Mouse (Mus musculus) kidney, adult 18-20 months (tissue): ENCODE results near the gene Cd68.

Experiments used
- DNase-seq: peaks from one replicate; pipeline ENCODE4 v3.0.0; 2021

Cd68 gene

DNA sequence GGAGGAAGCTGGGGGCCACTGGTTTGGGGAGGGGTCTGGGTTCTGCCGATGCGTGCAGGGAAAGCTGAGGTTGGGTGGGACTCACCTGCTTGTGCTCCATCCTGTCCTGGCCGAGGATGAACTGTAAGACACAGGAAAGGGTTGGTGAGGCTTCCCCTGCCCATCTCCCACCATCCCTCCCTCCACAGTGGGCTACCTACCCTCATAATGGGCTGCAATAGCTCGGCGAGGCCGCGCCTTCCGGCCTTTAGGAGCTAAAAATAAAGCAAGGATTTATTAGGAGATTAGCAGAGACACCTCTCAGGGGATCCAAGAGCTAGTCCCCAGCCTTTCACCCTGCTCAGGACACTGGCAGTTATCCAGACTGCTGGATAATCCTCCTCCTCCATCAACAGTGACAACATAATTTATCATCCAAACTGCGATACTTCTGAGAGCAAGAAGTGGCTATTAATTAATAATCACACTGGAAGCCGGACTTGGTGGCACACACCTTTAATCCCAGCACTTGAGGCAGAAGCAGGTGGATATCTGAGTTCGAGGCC lies 27.5 kb upstream of the Cd68 start:
- DNase-seq, result peak; percentile 14

DNA sequence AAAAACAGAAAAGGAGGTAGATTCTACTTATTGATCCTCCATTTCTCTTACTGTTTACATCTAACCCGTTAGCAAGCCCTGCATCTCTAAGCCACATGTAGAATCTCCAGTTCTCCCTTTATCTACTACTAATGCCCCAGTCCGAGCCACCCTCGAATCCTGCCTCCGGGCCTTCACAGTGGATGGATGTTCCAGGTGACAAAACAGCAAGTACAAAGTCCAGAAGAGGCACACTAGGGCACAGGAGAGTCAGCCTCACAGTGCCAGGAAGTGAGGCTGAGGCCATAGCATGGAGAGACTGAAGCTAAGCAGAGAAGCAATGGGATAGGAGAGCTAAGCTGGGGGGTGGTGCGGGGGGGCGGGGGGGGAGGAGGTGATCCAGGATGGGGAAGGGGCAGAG lies 26.9 kb upstream of the Cd68 start:
- peak; percentile 64 for DNase-seq

DNA sequence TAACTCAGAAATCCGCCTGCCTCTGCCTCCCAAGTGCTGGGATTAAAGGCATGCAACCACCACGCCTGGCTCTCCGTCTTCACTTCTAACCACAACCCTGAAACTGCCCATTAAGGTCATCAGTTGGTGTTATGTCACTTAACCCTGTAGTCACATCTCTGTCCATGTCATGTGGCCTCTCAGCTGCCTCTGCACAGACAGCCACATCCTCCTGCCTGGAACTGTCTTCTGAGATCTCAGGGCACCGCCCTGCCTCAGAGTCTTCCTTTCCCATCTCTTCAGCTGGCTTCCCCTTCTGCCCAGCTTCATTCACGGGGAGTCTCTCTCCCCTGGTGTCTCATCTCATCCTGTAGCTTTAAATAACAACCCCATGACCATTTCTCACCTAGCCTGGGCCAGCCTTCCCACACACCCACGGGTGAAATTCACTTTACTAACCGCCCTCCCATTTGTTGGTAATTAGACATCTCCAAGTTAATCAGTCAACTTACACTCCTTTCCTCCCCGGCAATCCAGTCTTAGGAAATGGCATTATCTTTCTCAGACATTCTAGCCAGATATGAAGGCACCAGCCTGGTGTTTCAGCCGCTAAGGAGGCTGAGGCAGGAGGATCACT lies 26.4 kb upstream of the Cd68 start:
- DNase-seq, result peak; percentile 40

DNA sequence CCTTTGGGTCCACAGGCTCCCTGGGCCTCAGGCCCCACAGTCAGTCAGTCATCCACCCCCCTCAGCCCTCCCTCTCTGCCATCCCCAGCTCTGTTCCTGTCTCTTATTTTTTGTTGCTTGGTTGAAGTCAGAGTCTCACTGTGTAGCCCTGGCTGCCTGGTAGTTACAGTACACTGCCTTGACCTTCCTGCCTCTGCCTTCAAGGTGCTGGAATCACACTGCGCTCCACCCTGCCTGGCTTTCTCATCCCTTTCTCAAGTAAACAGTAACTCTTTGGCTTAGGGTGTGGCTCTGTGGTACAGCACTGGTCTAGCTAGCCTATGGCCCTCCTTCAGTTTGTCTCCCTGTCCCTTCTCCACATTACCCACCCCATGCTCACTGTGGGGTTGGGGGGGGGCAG lies 23.9 kb upstream of the Cd68 start:
- peak; percentile 29 for DNase-seq

DNA sequence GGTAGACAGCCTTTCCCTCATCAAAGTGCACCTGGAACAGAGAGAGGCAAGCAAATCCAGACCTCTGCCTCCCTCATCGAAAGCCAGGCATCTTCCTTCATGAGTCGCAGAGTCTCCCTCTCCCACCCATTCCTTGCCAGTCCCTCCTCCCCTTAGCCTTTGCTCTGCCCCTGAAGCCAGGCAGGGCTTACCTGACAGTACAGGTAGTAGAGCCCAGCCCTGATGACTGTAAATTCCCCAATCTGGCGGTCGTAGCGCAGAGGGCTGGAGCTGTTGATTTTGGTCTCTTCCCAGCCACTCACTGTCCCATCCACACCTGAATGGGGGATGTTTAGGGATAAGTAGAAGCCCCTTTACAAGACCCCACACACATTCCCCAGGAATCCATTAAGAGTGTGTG lies 21.1 kb upstream of the Cd68 start:
- no peak for DNase-seq

DNA sequence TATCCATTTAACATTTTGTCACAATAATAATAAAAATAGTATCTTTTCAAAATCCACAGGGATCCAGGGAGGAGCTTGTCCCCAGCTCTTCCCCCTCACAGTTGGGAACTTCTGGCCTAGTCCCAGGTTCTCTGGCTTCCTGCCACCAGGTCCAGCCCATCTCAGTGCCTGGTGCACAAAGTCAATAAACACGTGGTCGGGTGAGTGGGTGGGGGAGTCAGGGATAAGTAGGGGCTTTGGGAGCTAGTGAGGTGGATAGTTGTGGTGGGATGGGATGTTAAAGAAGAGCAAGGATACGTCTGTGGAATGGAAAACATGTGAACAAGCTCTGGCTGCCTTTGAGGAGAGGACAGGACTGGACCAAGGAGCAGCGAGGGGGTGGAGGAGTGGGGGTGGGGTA lies 20.4 kb upstream of the Cd68 start:
- peak; percentile 78 for DNase-seq

DNA sequence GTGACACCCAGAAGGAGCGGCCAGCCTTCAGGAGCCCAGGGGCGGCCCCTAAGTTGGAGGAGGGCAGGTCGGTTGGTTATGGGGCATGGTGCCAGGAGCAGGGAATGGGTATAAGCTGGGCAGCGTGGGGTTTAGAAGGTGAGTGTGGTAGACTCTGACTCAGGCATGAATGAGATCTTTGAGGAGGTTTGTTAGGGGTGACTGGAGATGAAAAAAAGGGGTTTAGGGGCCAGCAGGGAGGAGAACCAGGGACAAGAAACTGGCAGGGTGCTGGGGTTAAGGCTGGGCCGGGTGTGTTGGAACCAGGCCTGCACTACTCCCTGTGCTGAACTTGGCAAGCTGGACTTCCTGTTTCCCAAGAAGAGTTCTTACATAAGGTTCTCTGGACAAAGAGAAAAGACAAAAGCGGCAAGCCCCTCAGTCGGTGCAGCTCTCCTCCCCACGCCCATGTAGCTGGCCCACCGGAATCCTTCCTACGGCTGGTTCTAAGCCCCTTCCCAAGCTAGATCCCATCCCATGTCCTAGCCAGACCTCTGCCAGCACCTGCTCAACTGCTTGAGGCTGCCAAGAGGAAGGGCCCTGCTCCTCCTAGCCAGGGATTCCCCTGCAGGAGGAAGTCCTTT lies 19.7 kb upstream of the Cd68 start, which contains the start of gene Tnfsf13:
TSS of gene Tnfsf13 (minus strand) at position 259 of the 623 bp plus-strand sequence.
- peak; percentile 84 for DNase-seq

DNA sequence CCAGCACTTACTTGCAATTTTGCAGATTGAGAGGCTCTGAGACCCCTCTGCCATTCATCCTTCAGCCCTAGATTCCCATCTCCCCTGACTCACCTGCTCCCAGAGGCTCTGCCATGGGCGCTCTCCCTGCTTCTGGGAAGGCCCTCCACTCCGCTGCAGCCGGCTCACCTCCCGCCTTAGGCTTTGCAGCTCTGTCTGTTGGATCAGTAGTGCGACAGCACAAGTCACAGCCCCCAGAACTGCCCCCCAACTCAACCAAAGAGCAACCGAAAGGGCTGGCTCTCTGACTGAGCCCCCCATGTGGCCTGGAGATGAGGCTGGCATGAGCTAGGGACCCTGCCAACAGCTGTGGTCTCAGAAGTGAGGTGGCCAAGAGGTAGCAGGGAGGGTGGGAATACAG lies 19.0 kb upstream of the Cd68 start:
- peak; percentile 13 for DNase-seq

DNA sequence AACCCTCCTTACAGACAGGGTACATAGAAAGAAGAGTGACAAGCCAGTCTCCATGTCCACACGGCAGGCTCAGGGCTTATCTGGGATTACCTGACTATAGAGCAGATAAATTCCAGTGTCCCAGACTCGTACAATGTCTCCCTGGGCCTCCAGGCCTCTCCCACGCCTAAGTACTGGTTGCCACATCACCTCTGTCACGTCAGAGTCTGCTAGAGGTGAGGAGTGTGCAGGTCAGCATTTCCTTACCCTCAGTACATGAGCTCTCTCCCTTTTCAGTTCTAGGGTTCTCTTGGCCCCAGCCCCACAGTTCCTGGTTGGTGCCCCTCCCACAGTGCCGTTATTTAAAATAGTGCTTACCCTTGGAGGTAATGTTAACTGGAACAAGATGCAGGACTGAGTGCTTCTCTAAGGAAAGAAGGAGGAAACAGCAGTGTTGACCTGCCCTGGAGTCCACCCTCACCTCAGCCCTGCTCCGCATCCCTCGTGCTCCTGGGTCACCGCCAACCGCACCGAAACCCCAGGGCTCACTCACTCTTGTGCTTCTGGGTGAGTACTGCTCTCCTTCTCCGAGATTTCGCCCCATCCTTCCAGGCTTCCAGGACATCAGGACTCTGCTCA lies 18.3 kb upstream of the Cd68 start:
- DNase-seq, result no peak

DNA sequence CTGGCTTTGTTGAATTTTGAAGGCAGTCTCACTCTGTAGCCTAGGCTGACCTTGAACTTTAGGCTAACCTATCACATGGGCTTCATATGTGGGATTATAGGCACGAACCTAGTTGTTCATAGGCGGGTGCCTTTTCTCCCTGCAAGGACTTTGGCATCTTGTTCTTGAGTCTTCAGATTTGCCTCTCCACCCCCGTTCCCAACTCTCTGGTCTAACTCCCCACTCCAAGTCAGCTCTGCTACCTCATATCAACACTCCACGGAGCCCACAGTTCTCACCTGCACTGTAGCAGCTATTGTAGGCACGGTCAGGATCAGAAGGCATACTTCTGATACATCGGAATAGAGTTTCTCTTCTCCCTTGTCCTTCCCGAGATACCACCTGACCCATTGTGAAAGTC lies 17.6 kb upstream of the Cd68 start:
- no peak for DNase-seq

DNA sequence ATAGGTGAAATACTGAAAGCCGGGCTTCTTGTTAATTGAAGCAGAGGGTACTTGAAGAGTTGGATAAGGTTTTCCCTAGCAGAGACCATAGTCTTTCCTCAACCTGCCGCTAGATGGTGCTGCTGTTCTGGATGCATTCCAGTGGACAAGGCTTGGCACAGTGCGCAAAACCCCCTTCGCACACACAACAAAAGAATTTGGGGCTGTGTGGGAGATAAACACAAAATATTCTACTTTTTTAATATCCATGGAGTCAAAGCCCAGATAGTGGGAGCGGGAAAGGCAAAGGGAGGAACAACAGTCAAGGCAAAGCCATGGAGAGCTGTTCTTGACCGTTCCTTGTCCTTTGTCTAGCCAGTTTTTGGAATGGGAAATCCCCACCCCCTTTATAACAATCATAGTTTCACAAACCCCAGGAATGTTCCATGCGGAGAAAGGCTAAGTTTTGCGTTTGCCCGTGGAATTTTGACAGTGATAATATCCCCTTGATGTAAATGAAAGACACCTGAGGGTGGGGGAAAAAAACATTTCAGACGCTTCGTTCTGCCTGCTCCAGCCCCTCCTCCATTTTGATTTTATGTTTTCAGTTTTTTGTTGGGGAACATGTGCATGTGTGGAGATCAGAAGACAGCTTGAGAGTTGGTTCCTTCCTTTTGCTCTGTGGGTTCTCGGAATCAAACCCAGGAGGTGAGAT lies 17.0 kb upstream of the Cd68 start:
- DNase-seq, result peak; percentile 89

DNA sequence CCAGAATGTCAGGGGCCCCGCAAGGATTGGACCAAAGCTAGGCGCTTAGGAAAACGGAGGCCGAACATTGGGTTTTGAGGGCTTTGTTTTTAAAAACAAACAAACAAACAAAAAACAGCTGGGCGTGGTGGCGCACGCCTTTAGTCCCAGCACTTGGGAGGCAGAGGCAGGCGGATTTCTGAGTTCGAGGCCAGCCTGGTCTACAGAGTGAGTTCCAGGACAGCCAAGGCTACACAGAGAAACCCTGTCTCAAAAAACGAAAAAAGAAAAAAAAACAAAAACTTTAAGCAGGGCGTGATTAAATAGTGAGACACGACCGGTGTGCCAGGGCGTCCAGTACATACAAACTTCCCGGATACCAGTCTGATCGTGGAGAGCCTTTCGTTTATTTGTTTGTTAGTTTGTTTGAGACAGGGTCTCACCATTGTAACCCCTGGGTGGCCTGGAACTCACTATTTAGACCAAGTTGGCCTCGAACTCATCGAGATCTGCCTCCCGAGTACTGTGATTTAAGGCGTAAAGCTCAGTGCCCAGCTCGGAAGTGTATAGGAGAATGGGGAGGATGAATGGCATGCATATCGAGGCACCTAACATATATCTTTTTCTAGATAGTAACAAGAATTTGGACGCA lies 16.4 kb upstream of the Cd68 start:
- DNase-seq, result no peak

DNA sequence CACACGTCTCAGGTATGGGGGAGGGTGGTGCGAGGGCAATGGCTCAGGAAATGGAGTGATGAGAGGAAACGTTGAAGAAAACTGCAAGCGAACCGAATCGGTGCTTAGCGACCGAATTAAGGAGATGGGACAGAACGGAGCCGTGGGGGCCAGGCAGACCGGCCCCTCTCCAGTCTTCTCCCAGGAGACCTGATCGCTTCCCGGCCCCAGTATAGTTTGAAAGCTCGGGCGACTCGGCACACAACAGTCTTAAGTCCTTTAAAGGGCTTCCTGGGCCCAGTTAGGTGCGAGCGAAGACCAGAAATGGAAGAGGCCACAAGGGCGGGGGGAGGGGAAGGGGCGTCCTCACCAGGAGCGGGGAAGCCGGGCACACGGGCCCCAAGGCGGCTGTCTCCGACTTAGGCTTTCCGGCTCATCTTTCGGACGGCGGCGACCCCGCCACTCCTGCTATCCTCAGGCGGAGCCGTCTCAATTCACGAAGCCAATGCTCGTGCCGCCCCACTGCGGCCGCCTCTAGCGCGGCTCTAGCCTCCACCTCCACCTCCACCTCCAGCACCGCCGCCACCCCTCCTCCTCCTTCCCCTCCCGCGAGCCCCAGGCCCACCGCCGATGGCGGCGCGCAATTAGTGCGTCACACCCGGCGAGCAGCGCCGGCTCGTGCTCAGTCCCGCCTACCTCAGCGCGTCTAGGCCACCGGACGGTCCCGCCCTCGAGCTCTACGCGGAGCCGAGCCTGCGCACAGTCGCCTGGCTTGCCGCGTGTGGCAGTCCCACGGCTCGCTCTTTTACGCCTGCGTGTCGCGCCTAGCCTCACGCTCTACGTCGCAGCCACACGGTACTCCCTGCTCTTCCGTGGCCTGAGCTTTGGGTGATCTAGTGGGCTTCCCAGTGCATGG lies 15.6 kb upstream of the Cd68 start, which contains the start of gene Senp3:
TSS of gene Senp3 (minus strand) at position 771 of the 895 bp plus-strand sequence.
- peak; percentile 95 for DNase-seq

DNA sequence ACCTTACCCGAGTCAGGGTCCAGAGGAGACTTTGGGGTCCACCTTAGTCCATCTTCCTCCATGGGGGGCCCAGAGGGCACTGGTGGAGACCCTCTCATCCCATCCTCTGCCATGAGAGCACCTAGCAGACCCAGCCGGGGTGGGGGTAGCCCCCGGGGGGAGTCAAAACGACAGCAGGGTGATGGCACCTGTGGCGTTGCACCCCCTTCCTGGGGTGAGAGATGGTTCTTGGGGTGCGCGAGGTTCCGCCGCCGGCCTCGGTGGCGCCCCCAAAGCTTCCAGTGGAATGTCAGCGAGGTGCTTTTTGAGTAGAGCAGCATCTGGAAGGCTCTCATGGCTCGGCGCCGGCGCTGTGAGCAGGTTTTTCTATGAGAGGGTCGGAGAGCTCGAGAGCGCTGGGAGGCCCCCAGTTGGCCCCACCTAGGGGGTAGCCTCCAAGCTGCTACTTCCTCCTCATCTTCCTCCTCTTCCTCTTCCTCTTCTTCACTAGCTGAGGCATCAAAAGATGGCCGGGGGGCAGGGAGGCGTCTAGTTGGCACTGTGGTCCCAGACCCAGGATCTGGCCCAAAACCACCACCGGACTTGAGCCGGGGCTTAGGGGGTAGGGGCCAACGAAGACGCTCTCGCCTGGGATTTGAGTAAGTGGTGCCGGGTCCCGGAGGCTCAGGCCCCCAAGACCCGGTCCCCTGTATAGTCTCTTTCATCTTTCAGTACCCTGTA lies 14.3 kb upstream of the Cd68 start:
- DNase-seq, result no peak

DNA sequence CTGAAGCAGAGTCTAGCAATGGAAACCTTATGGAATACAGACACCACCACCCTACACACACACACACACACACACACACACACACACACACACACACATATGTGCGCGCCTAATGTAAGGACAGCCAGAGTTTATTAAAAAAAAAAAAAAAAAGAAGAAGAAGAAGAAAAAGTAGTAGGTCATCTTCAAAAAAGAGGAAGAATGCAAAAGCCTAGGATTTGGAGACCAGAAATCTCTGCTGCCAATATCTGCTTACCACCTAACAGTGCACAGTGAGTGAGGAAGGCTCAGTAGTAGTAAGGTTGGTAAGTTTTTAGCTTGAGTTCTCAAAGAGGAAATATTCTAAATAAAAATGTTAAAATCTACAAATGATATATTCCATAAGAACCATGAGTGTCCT lies 13.2 kb upstream of the Cd68 start:
- DNase-seq, result no peak

DNA sequence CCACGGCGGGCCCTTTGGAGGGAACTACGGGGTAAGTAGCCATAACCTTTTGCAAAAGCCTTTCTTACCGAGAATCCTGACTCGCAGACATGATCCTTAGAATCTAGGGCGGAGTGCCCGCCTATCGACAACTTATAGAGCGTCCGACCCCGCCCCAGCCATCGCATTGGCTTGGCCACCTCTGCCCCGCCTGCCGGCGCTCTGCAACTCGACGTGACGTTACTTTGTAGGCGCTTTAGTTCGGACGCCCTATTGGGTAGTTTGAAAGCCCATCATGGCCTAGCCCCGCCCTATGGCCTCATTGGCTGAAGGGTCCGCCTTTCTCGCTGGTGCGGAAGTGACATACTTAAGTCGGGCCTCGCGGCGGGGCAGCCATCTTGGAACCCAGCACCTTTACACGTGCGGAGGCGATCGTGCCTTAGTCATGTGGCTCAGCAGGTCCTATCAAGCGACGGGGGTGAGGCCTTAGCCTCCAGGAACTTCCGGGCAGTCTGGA lies 6.3 kb upstream of the Cd68 start, which contains the start of gene Eif4a1:
TSS of gene Eif4a1 (minus strand) at position 213 of the 496 bp plus-strand sequence.
- peak; percentile 100 for DNase-seq

DNA sequence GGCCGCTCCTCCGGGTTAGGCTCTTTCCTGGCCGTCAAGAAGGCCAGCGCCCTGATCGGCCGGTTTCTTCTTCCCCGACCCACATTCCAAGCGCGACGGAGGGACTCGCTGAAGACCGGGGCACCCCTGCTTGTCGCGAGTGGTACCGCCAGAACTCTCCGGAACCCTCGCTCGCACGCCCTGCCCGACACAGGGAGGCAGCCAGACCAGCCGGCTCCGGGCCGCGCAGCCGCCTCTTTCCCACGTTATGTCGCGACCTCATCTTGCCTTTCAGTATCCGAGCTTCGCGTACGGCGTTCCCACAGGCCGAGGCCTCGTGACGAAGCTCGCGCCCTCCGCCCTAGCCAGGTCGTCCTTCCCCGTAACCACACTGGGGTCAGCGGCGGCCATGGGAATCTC lies 5.8 kb upstream of the Cd68 start:
- no peak for DNase-seq

DNA sequence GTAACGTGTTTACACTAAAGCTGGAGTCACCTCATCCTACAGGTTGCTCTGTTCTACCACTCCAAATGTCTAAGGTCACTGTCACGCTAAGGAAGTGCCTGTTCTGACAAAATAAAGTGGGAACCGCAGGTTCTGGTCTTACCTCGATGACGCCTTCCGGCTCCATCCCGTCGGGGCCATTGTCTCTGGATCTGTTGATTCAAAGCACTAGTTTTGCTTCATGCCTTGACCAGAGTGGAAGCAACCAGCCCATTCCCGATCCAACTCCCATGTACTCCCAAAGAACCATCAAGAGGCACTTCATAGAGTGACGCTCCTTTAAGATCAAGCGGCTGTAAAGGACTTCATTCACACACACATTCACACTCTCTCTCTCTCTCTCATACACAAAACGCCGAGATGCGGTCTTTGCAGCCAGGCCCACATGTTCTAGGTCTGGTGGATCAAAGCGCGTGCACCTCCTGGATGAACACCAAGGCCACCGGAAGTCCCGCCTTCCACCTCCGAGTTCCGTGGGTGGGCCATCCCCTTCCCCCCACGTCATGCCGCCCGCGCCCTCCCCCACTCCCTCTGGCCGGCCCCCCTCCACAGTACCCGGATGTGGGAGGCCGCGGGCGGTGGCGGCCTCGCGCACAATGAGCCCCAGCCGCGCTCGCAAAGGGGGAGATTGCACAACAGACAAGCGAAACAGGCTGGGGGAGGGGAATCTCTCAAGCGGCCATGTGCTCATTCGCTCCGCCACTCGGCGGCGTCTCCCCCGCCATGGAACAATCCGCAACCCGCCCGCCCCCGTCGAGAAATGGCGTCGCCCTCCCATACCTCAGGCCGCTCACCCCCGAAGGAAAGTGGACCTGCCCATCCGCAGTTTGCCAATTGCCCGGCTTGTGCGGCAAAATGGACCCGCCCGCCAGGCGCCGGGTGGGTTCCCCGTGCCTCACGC lies 5.1 kb upstream of the Cd68 start:
- peak; percentile 93 for DNase-seq

DNA sequence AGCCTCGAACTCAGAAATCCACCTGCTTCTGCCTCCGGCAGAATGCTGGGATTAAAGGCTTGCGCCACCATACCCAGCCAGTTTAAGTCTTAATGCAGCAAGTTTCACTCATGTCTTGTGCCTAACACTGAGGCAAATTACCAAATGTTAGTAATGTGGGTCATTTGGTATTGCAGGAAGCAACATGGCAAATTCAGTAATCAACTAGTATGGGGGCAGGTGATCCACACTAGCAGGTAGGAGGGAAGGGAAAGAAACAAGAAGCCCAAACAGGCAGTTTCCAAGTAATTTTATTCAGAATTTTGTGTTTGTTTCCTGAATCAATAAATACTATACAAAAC lies 682 bp upstream of the Cd68 start:
- DNase-seq, result no peak

DNA sequence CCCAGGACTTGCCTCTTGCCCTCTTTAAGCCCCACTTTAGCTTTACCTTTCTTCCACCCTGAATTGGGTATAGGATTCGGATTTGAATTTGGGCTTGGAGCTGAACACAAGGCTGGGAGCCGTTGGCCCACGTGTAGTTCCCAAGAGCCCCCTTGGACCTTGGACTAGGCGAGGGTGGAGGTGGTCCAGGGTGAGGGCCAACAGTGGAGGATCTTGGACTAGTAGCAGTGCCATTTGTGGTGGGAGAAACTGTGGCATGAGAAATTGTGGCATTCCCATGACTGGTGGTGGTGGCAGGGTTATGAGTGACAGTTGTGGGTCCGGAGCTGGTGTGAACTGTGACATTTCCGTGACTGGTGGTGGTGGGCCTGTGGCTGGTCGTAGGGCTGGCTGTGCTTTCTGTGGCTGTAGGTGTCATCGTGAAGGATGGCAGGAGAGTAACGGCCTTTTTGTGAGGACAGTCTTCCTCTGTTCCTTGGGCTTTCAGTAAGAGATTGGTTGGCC lies 444 bp downstream of the Cd68 start:
- no peak for DNase-seq
